Mouse (Mus musculus) stomach, postnatal 0 days (tissue): ENCODE measurements at regions not wholly inside any gene's neighbourhood (a gene's known extent, or its start where the extent isn't known, plus 50 kb on each side); places are given as distances from the start of the nearest gene placed in this dataset.

Experiments
- CTCF ChIP-seq: IDR thresholded peaks from 2 replicates; pipeline ENCODE4 v1.5.1; 2016; ENCODE audit warnings: antibody characterized with exemption, low read depth, mild to moderate bottlenecking, moderate library complexity
- EP300 ChIP-seq: optimal IDR thresholded peaks from 2 replicates; pipeline ENCODE3; 2016; ENCODE audit warnings: antibody characterized with exemption

- no peak for TF ChIP-seq CTCF
- no peak for TF ChIP-seq EP300
Observed at GRCm38 (mm10) chr14:58321234-58321633, 250.9 kb downstream of the Fgf9 start.
